Mouse (Mus musculus) hindbrain, embryonic 10.5 days (tissue): ENCODE measurements around the gene Ptpn12. TPM values are rescaled to one million over a fixed set of nuclear protein-coding genes. Genes with fewer than 3 reads are reported as not detected.
A peak's percentile ranks its signal among the peaks of the same experiment; 100 is the strongest.

Experiments used
- DNase-seq: peaks from one replicate; pipeline ENCODE4 v3.0.0-alpha.2; 2017; ENCODE audit warnings: low spot score
- H3K27ac ChIP-seq: fragments of 300-500 bp; sonication (generic); 2 replicates; pipeline ENCODE4 v1.5.1; 2016; ENCODE audit warnings: mild to moderate bottlenecking, moderate library complexity
- H3K27me3 ChIP-seq: fragments of 300-500 bp; sonication (generic); 2 replicates; pipeline ENCODE4 v1.6.1; 2016; ENCODE audit warnings: mild to moderate bottlenecking; ENCODE audit not compliant: poor library complexity, insufficient read depth, severe bottlenecking
- H3K36me3 ChIP-seq: fragments of 300-500 bp; sonication (generic); 2 replicates; pipeline ENCODE4 v1.6.1; 2016; ENCODE audit warnings: mild to moderate bottlenecking, moderate library complexity
- H3K4me1 ChIP-seq: fragments of 300-500 bp; sonication (generic); replicated peaks from 2 replicates; pipeline ENCODE4 v1.6.1; 2016; ENCODE audit warnings: mild to moderate bottlenecking
- H3K4me3 ChIP-seq: fragments of 300-500 bp; sonication (generic); 2 replicates; pipeline ENCODE4 v1.5.1; 2016; ENCODE audit warnings: mild to moderate bottlenecking, moderate library complexity
- H3K9me3 ChIP-seq: fragments of 300-500 bp; sonication (generic); 2 replicates; pipeline ENCODE4 v1.6.1; 2016; ENCODE audit warnings: mild to moderate bottlenecking, moderate library complexity
- WGBS: fragments of 180-500 bp; shearing (Covaris S2); methylation state at CpG from one replicate; pipeline ENCODE4 v1.1.7; 2016; 5-methylcytosine and 5-hydroxymethylcytosine counted together
- polyA plus RNA-seq: library from polyadenylated mRNA; unstranded; fragments of >200 nt; fragmentation: Nextera tagmentation; extraction: Ambion mirVana; gene quantifications from 2 replicates; pipeline ENCODE4 v1.2.1, GENCODE M21; 2016

Gene Ptpn12
- 22.2 and 26.4 TPM in 2 replicates for polyA plus RNA-seq

DNA sequence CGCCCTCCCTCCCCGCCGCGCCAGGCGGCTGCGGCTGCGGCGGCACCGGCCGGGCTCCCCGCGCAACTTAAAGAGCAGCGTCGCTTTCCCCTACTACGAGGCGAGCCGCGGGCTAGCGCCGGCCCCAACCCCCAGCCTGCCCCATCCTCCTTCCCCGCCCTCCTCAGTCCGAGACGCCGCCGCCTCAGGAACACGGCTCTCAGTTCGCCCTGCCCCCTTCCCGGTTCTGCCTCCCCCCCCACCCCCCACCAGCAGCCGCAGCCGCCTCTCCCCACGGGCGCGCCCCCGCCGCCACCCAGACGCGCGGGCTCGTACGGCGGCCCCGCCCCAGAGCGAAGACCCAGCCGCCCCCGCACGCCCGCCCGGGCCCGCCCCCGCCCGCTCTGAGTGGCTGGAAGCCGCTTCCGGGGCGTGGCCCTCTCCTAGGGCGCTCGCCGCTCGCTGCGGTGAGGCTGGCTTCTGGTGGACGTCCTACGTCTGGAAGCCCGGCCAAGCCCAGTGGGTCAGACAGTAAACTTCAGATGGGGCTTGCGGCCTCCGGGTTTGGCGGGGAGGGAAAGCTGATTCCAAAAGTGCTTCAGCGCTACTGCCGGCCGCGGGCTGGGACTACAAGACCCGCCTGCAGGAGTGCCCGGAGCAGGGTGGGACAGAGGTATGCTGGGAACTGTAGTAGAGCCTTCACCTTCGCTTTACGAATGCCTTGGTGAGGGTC is at the start of gene Ptpn12:
Gene Ptpn12 (minus strand): TSS at position 92 of the 712 bp plus-strand sequence.
- peak within 1 kb of the TSS; percentile 88 for H3K4me3 ChIP-seq
- no peaks in the 10 kb centered on the region for H3K27me3 ChIP-seq
- H3K9me3 ChIP-seq: no peaks in the 10 kb centered on the region
- DNase-seq: peak; percentile 95
- under 1% methylated on average over 73 of the region's 73 CpGs for WGBS
- H3K36me3 ChIP-seq: no peaks in the 10 kb centered on the region
- peak within 1 kb of the TSS; percentile 99 for H3K27ac ChIP-seq
- H3K4me1 ChIP-seq: peaks cover 20% of the 10 kb centered on the region

DNA sequence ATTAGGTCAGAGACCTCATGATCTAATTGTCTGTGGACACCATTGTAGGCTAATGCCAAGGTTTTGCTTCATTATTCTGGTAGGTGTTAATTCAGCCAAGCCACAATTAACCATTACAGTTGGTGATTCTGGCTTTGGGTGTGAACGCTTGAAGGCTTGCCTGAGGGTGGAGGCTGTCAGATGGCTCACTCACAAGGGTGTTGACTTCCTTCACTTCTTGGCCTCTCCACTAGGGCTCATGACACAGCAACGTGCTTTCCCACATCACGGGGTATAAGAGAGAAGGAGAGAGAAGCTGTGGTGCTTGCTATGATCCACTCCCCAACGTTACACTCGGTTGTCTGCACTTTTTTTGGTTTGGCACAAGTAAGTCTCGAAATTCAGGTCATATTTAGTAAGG is 35.5 kb upstream of the Ptpn12 start:
- 77% methylated on average over 6 of the region's 6 CpGs for WGBS
- Histone ChIP-seq H3K27me3 (no peaks in the 10 kb centered on the region), H3K27ac (no peak overlapping the region), H3K9me3 (no peaks in the 10 kb centered on the region), H3K36me3 (no peaks in the 10 kb centered on the region), H3K4me3 (no peak overlapping the region), H3K4me1 (no peaks in the 10 kb centered on the region)
- no peak for DNase-seq

DNA sequence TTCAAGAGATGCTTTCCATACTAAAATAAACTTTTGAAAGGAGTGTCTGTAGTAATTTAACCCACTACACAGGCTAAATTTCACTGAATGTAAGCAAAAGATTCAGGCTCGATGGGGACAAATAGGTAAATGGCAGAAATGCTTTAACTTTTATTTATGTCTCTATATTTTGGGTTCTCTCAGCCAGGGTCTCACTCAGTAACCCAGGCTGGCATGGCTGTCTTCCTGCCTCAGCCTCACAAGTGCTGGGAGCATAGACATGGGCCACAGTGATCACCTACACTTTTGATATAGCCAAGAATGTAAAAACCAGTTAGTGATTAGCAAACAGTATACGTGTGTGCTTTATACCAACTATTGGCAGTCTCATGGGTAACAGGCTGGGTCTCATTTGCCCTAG is 1.5 kb upstream of the Ptpn12 start:
- Histone ChIP-seq H3K36me3 (no peaks in the 10 kb centered on the region), H3K27me3 (no peaks in the 10 kb centered on the region), H3K4me1 (peaks cover 20% of the 10 kb centered on the region), H3K4me3 (peak overlapping the region; percentile 88), H3K27ac (no peak overlapping the region), H3K9me3 (no peaks in the 10 kb centered on the region)
- WGBS: 95% methylated on average over 2 of the region's 2 CpGs
- no peak for DNase-seq

DNA sequence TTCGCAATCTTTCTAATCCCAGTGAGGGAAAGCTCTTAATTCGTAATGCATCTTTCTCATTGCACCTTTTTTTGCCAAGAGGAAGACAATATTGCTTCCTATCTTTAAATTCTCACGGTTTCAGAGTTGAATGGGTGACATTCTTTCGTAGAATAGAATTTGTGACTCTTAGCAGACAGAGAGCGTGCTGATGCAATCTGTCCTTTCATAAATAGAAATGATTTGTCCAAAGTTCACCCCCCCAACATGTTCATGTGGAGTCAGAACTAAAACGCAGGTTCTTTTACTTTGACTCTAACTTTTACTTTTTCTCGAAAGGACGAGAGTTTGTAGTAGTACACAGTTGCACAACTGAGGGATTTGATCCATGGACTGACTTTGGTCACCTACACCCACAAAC is 884 bp upstream of the Ptpn12 start:
- H3K9me3 ChIP-seq: no peaks in the 10 kb centered on the region
- H3K4me1 ChIP-seq: peaks cover 20% of the 10 kb centered on the region
- 14% methylated on average over 8 of the region's 8 CpGs for WGBS
- DNase-seq: no peak
- no peaks in the 10 kb centered on the region for H3K27me3 ChIP-seq
- peak overlapping the region; percentile 88 for H3K4me3 ChIP-seq
- peak overlapping the region; percentile 99 for H3K27ac ChIP-seq
- H3K36me3 ChIP-seq: no peaks in the 10 kb centered on the region

DNA sequence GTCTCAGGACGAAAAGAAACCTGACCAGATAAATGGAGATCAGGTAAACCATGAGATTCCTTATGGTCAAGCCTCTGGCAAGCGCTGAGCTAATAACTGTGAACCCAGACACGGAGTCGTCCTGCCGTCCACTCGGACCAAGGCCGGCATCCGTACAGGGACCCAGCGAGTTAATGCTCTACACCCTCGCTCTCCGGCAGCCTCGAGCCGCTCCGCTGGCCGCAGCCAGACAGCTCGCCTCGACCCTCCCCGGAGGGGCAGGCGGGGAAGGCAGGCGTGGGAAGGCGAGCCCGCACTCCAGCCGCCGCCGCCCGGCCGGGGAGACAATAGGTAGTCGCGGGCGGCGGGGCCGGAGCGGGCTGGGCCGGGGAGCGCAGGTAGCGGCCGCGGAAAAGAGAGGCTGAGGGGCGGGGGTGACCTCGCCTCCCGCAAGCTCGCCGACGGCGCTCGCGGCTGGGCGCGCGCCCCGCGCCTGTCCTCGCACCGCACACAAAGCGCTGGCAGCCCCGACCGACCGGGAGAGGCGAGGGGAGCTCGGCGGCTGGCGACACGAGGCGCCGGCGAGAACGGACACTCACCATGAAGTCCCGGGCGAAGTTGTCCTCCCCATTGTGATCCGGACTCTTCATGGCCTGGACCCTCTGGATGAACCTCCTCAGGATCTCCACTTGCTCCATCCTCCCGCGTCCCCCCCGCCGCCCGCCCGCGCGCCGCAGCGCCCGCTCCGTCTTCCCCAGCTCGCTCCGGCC is 466 bp downstream of the Ptpn12 start:
- Histone ChIP-seq H3K27ac (peak overlapping the region; percentile 99), H3K27me3 (no peaks in the 10 kb centered on the region), H3K36me3 (no peaks in the 10 kb centered on the region), H3K4me1 (peaks cover 20% of the 10 kb centered on the region), H3K4me3 (peak overlapping the region; percentile 88), H3K9me3 (no peaks in the 10 kb centered on the region)
- under 1% methylated on average over 78 of the region's 84 CpGs for WGBS
- peak; percentile 67 for DNase-seq

DNA sequence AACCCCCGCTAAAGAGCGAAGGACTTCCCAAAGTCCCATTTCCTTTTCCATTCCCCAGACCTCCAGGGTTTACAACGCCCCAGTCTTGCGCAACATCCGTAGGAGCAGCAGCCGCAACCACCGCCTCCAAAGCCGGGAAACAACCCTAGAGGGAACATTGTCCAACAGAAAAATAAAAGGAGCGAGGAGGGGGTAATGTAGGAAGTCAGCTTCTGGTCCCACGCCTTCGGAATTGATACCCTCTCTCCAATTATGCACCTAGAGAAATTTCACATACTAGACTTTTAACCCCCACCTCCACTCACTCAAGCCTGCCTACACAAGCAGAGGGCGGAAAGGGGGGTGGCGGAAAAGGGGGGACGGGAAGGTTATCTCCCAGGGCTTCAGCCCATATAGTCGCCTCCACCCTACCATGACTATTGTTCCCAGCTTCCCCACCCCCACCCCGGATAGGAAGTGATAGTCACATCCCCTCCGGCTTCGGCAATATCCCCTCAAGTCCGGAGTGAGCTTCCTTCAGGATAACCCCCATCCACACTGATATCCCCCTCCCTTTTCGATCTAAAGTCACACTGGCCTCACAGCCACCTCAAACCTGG is 1.1 kb downstream of the Ptpn12 start:
- Histone ChIP-seq H3K27me3 (no peaks in the 10 kb centered on the region), H3K4me1 (peaks cover 20% of the 10 kb centered on the region), H3K27ac (peak overlapping the region; percentile 99), H3K9me3 (no peaks in the 10 kb centered on the region), H3K36me3 (no peaks in the 10 kb centered on the region), H3K4me3 (peak overlapping the region; percentile 88)
- peak; percentile 71 for DNase-seq
- WGBS: 1% methylated on average over 20 of the region's 20 CpGs

DNA sequence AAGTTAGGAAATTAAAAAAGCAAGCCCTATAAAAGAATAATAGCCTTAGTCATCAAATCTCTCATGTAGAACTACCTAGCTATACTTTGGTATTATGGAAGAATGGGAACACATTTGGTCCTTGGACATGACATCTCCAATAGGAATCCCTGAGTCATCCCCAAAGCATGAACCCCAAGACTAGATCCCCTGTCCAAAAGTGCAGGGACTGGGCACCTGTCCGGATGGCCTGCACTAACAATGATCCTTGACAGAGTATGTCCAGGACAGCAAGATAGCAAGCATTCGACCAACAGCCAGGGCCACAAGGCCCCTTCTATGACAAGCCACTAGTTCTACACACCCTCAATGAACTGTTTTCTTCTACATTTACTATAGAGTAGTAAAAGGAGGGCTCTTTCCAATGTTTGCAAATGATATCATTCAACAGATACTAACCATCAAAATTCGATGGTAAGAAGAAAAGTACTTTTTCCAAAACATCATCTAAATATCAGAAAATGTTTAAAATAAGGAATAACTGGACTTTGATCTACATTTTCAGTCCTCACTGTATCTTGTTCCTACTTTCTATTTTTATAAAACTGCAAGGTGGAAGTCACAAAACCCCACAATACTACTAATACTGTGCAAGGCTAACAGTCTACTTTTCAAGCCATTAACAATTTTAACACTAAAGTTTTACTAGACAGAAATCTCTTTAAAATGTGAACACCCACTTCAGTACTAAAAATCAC is 2.0 kb downstream of the Ptpn12 start:
- Histone ChIP-seq H3K9me3 (no peaks in the 10 kb centered on the region), H3K27ac (peak overlapping the region; percentile 99; the same call in 1 of the 2 replicates), H3K27me3 (no peaks in the 10 kb centered on the region), H3K4me3 (peak overlapping the region; percentile 88), H3K36me3 (no peaks in the 10 kb centered on the region), H3K4me1 (peaks cover 20% of the 10 kb centered on the region)
- WGBS: 71% methylated on average over 3 of the region's 3 CpGs
- no peak for DNase-seq

DNA sequence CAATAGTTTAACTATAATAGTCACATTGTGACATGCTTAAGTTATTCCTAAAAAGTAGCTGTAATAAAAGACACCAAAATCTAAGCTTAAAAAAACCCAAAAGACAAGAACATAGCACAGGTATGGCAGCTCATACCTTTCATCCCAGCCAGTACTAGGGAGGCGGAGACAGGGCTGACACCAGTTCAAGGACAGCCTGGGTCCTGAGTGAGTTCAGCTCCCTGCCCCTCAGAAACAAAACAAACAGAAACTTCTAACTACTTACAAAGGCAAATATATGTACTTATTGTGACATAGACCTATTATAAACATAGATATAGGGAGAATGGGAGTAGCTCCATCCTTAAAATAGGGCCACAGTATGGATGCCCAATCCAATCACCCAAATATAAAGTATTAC is 3.2 kb downstream of the Ptpn12 start:
- WGBS: 98% methylated on average over 1 of the region's 1 CpGs
- no peak overlapping the region for H3K4me3 ChIP-seq
- no peaks in the 10 kb centered on the region for H3K36me3 ChIP-seq
- H3K27me3 ChIP-seq: no peaks in the 10 kb centered on the region
- H3K9me3 ChIP-seq: no peaks in the 10 kb centered on the region
- no peak for DNase-seq
- peaks cover 20% of the 10 kb centered on the region for H3K4me1 ChIP-seq
- no peak overlapping the region for H3K27ac ChIP-seq

DNA sequence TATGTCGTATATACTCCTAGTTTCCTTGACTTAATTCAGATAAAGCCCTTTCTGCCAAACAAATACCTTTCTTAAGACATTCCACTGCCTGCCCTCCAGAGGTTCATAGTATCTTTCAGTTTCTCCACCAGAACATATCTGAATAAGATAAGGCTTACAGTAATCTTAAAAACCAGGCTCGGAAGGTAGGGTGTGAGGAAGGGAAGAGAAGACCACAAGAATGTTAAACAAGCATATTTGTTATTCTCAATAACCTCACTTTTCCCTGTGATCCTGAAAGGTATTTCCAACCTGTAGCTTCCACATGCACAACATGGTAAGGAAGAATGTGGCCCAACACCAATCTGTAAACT is 5.0 kb downstream of the Ptpn12 start:
- no peaks in the 10 kb centered on the region for H3K27me3 ChIP-seq
- H3K4me3 ChIP-seq: no peak overlapping the region
- H3K36me3 ChIP-seq: no peaks in the 10 kb centered on the region
- no peak for DNase-seq
- no peak overlapping the region for H3K27ac ChIP-seq
- WGBS: 89% methylated on average over 2 of the region's 2 CpGs
- H3K9me3 ChIP-seq: no peaks in the 10 kb centered on the region
- peaks cover 12% of the 10 kb centered on the region for H3K4me1 ChIP-seq

DNA sequence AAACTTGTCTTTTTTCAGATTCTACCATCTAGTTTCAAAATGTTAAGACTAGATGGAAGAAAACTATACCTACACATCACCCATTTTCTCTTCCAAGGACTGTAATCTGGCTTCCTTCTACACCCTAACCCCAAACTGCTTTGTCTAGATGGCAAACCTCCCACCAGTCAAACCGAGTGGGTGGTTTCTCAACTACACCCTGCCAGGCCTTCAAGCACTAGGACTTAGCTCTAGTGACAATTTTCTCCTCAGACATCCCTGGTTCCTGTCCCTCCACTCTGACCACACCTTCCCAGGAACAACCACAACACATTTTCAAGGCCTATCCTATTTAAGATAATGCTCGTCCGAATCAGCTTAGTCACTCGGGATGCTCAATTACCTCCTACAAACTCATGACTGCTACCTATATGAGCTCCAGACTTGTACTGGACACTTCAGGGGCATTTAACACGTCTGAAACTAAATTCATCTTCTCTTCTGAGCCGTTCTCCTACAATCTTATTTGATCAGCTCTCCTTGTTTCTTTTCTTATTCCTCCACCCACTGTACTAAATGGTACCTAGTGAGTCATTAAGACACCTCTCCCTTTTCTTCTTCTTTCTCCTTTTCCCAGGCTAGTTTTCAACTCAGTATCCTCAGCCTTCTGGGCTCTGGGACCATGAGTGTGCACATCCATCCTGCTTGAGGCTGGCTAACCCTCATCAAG is 5.5 kb downstream of the Ptpn12 start:
- H3K4me3 ChIP-seq: no peak overlapping the region
- H3K4me1 ChIP-seq: peaks cover 12% of the 10 kb centered on the region
- no peak overlapping the region for H3K27ac ChIP-seq
- H3K27me3 ChIP-seq: no peaks in the 10 kb centered on the region
- no peak for DNase-seq
- WGBS: 87% methylated on average over 6 of the region's 6 CpGs
- H3K9me3 ChIP-seq: no peaks in the 10 kb centered on the region
- 0 out of 2 replicates have a peak, but pooled peaks cover 5% of the 10 kb centered on the region for H3K36me3 ChIP-seq

DNA sequence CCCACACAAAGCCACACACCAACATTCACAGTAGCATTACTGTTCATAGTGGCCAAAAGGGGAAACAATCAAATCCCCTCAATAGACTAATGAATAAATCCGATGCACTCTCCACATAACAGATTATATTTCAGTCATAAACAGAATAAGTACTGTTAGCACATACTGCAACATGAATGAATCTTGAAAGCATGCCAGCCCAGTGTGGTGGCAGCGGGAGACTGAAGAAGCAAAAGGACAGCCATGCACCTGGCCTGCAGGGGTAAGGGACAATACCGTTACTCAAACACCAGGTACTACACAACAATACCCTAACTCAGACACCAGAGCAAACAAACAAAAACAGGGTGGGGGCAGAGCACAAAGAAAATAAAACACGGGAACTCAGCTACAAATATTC is 6.7 kb downstream of the Ptpn12 start:
- Histone ChIP-seq H3K4me1 (peaks cover 11% of the 10 kb centered on the region), H3K27ac (no peak overlapping the region), H3K9me3 (no peaks in the 10 kb centered on the region), H3K4me3 (no peak overlapping the region), H3K36me3 (0 out of 2 replicates have a peak, but pooled peaks cover 6% of the 10 kb centered on the region), H3K27me3 (no peaks in the 10 kb centered on the region)
- WGBS: 94% methylated on average over 4 of the region's 4 CpGs
- DNase-seq: no peak

DNA sequence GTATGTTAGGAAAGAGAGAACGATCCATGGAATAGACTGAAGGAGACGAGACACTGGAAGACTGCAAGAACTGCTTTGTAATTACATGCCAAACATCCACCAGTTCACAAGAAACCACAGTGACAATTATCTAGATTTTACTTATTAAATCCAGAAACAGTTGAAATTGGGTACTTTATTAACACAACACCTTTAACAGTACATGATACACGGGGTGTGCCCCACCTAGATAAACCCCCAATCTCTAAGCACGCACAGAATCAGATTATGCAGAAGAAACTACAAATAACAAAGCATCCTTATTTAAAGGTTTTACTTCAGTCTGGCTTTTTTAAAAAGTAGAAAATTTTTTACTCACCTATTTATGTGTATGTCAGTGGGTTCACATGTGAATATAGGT is 8.6 kb downstream of the Ptpn12 start:
- Histone ChIP-seq H3K27ac (no peak overlapping the region), H3K4me1 (no peaks in the 10 kb centered on the region), H3K27me3 (no peaks in the 10 kb centered on the region), H3K4me3 (no peak overlapping the region), H3K9me3 (no peaks in the 10 kb centered on the region), H3K36me3 (0 out of 2 replicates have a peak, but pooled peaks cover 6% of the 10 kb centered on the region)
- 95% methylated on average over 4 of the region's 4 CpGs for WGBS
- no peak for DNase-seq
